Mouse (Mus musculus): ENCODE results near the gene BC053393.
A peak's percentile ranks its signal among the peaks of the same experiment; 100 is the strongest.
"Not testable (repeated sequence)": the region's sequence is repeated elsewhere in the genome, so short reads cannot be mapped to it uniquely, and the experiment has no call there.

The BC053393 gene

DNA sequence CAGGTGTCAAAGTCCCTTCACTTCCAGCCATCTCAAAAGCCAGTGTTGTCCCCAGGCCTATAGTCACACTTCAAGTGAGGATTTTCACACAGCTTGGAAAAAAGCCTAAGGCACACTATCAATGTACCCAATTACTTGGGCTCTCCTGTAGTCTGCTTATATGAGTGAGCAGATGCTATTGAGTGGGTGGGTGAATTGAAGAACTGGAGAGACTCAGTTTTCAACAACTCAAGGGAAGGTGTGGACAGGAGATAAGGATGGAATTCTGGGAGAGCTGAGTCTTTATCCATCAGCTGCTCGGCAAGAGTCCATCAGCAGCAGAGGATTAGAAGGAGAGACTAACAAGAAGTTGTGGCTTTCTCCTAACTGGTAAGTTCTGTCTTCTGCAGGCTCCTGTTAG lies at the start of gene BC053393:
TSS of gene BC053393 (plus strand) at position 210 of the 400 bp plus-strand sequence.
- no peak for DNase-seq

DNA sequence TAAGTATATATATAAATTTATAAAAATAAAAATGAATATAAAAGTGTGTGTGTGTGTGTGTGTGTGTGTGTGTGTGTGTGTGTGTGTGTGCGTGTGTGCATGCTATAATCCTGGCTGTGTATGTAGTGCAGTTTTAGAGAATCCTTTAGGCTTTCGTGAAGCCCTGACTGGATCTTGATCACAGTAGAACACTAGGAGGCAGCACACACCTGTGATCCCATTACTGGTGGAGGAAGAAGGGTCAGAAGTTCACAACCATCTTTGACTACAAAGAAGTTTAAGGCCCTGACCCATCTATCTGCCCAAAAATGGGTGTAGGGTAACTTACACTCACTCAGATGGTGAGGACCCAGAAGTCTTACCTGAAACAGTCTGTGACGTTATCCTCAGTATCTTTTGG lies 48.6 kb upstream of the BC053393 start:
- peak; percentile 4 to 29 for DNase-seq

DNA sequence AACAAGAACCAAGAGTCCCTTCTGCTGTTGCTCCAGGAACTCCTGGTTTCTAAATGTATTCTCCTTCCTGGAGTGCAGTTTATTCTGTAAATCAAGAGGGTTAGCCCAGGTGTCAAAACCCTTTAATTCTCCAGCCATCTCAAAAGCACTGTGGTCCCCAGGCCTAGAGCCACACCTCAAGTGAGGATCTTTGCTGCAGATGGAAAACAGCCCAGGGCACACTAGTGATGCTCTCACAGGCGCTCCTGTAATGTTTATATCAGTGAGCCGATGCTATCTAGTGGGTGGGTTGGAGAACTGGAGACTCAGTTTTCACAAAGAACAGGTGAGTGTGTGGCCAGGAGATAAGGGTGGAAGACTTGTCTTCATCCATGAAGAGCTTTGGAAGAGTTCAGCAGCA lies 47.4 kb upstream of the BC053393 start, which contains the start of gene Gm12169:
TSS of gene Gm12169 (plus strand) at position 301 of the 400 bp plus-strand sequence.
- no peak for DNase-seq

DNA sequence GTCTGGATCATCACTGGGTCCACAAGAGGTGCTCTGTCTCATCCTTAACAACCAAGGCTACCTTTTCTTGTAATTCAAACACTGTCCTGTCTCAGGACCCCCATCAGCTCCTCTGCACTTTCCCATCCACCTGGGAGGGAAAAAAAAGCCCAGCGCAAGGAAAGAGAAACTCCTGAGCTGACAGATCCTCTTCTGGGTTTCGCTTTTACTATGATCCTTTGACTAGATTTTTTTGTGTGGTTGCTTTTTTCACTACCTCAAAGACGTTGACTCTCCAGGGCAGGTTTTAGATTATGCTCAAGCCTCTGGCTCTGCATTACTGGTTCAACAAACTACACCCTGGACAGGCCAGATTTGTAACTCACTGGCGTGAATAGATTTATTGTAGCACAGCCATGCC lies 41.2 kb upstream of the BC053393 start:
- DNase-seq = no peak

DNA sequence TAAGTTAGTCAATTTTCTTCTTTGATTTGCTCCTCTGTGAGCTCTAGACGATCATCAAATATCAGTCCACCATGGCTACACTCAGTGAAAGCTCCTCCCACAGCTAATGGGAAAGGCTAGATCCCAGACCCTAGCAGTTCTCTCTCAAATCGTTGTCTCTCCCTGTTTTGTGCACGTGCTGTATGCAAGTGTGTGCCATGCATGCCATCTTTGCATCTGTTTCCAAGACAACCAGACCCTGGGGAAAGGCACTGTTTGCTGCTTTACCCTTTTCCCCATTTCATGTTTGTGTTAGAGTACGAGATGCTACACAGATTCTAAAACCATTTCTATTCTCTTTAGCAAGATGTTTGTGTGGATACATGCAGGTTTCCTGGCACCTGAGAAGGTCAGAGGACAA lies 34.4 kb upstream of the BC053393 start:
- DNase-seq = no peak

DNA sequence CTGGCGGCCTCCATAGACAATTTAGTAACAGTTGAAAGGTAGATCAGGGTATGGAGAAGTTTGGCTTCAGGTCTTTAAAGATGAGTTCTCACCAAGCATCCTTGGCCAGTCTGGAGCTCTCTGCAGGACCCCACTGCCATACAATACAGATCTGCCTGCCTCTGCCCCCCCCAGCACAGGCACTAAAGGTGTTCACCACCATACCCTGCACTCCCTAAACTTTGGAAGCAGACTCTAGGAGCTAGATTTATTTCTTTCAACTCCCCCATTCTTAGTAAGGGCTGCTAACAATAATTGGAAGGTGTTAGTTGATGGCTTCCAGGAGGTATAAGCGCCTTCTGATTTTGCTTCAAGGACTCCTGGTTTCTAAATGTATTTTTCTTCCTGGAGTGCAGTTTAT lies 27.8 kb upstream of the BC053393 start:
- DNase-seq = no peak

DNA sequence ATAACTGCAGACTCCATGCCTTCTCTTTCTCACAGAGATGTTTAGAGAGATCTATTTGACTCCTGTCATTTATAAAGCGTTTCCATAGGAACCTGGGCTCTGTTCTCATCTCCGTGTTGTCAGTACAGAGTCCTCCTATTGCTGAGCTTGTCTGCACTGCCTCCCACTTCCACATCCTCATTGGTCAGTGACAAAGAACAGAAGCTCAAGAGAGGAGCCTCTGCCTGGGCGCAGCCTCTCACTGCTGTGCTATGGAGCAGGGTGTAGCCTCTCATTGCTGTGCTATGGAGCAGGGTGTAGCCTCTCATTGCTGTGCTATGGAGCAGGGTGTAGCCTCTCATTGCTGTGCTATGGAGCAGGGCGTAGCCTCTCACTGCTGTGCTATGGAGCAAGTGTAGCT lies 21.6 kb upstream of the BC053393 start:
- no peak for DNase-seq

DNA sequence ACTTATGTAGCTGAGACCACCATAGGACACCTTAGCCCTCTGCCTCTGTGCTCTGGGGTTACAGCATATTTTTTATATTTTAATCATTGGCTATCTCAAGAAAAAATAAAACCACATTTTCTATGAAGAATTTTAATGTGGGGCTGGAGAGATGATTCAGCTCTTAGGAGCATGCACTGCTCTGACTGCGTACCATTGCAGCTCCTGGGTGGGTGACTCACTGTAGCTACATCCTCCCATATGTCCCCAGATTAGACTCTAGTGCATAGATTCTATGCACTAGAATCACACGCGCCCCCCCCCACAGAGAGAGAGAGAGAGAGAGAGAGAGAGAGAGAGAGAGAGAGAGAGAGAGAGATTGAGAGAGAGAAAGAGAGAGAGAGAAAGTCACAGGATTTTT lies 18.6 kb upstream of the BC053393 start:
- DNase-seq = no peak

DNA sequence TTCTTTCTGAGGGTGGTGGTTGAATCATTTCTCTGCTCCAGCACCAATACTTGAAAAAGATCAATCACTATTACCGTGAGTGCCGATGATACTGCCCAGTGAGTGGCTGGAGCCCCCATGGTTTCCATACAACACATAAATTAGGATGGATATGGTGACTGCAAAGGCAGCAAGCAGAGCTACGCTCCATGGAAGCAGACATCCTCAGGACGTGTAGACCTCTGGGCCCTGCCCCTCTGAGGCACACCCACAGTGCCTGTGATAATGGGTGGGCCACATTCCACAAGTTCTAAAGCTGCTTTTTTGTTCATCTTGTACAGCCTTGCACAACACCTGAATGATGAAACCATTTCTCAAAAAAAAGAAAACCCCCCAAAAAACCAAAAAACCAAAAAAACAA lies 10.2 kb upstream of the BC053393 start:
- no peak for DNase-seq

DNA sequence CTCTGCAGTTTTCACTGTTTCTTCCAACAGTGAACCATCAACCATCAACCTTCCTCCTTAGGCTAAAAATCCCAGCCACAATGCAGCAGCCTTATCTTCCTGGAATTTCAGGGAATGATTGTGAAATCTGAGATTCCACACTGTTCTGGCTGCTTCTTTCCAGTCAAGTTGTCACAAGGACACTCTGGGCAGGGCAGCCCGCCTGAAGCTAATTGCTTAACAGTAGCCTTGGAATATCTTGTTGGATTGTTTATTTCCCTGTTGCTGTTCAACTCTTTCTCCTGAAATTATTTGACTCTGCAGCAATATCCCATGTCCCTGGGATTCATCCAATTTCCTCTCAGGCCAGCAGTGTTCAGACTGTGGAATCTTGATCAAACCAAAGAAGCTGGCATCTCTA lies 6.7 kb upstream of the BC053393 start:
- DNase-seq = no peak

DNA sequence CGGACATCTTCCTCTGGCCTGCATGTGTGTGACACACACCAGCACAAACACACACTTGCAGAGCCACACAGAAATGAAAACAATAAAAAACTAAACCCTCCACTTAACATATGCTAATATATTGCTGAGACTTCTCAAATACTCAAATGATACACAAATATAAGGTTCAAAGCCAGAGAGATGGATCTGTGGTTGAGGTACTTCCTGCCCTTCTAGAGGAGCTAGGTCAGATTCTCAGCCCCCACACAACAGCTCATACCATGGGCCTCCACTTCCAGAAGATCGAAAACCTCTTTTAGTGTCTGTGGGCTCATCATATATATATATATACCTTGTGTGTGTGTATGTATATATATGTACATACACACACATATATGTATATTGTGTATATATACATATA lies 5.4 kb upstream of the BC053393 start:
- DNase-seq = no peak

DNA sequence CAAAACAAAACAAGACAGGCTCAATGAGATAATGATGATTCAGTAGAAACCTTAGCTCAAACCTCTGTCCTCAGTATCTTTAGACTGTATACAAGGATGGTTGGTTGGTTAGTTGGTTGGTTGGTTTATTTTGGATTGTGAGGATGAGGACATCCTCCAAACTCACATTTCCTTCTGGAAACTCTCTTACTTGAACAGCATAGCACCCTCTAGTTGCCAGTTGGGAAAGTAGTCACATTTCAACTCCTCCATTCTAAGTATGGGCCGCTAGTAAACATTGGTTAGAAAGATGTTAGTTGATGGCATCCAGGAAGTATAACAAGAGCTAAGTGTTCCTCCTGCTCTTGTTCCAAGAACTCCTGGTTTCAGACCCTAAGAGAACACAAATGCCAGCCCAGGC lies 2.2 kb upstream of the BC053393 start:
- no peak for DNase-seq

DNA sequence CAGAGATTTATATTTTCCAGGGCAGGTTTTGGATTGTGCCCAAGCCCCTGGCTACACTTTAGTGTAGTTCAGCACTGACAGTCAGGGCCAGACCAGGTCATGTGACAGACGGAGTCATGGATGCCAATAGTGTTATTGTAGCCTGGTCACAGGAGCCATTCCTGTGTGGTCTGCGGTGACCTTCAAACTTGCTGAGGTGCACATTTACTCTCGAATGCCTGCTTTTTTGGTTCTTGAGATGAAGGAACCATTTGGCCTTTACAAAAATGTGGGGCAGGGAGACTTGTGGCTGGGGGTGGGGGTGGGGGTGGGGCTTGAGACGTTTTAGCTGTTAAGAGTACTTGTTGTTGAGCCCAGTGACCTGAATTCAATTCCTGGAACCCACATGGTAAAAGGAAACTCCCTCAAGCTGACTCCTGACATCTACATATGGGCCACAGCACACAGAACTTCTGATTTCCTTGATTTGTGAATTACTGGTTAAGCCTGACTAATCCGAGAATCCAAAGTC lies 7.5 kb downstream of the BC053393 start:
- peak; percentile 62 to 69 for DNase-seq

DNA sequence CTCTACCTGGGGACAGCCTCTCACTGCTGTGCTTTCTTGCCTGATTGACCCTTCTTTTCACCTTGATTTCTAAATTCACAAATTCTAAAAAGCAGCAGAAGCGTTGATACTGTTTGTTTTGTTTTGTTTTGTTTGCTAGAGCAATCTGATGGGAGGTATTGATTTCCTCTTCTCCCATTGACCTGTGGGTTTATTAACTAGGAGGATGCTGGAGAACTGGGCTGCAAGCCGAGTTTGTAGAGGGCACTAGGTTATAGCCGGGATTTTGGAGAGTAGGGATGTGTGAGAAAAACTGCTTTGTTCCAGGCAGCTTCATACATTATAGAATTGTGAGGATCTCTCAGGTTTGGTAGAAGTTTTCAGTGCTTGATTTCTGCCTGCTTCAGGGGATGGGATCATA lies 9.1 kb downstream of the BC053393 start:
- peak in 1 of 2 experiments; percentile 9 for DNase-seq

DNA sequence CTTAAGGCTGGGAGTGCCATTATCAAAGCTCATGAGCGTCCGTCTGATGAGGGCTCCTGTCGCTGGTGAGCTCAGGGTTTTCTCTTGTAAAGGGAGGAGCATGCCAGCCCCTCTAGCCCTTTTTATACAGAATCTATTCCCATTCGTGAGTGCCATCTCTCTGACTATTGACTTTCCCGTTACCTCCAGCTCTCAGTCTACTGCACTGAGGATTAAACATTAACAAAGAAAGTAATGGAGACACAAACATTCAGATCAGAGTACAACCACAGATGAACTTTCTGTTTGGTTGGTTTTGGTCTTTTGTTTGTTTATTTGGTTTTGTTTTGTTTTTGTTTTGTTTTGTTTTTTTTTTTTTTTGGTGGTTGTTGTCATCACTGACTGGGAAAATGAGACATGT lies 11.4 kb downstream of the BC053393 start:
- peak in 1 of 2 experiments; percentile 24 for DNase-seq

DNA sequence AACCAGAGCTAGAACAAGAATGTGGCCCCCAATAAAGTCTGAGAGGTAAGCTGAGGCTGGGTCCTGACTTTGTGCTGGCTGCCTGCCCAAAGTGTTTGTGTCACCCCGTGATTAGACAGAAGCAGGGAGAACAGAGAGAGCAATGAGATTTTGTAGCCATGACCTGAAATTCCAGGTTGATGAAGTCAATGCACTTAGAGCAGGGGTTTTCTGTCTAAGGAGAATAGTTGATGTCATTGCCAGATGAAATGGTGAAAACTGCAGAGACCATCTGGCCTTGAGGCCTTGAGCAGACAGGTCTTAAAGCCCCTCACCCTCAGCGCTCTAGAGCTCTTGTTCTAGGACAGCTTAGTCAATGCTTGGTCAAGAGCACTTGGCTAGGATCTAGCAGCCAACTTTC lies 21.1 kb downstream of the BC053393 start:
- no peak for DNase-seq

DNA sequence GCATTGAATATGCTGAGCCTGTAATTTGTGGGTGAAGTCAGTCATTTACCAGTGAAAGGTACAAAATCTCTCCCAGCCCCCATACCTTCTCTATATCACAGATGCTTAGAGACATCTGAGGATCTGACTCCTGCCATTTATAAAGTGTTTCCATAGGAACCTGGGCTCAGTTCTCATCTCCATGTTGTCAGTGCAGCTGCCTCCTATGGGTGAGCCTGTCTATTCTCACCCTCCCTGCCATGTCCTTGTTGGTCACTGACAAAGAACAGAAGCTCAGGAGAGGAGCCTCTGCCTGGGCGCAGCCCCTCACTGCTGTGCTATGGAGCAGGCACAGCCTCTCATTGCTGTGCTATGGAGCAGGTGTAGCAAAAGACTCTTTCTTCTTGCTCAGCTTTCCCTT lies 48.6 kb downstream of the BC053393 start:
- DNase-seq = no peak

DNA sequence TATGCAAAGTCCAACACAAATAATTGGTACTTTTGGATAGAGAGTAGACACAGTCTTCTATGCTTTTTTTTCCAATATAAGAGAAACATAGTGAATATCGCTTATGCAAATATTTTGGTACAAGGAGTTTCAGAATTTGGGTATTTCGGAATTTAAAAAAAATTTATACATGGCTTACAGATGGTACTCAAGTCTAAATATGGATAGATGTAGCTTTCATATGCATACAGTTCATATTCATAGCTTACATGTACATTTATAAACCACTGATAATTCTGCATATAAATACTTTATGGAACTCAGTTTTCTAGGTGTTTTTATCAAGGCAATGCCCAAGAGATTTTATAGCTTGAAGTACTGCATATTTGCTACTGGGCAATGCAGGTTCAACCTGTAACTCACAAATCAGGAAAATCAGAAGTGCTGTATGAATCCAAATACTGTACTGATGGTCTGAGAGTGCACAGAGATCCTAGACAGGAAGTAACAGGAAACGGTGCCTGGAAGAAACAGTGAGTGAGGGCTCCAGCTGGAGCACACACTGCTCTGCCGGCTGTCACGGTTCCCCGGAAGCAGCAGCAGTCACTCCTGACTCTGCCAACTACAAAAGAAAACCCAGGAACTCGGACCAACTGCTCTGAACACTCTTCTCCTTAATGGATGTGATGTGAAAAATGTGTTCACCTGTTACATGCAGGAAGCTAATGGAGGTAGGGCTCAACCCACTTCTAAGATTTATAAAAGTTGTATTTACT lies 49.3 kb downstream of the BC053393 start:
- DNase-seq = no peak

DNA sequence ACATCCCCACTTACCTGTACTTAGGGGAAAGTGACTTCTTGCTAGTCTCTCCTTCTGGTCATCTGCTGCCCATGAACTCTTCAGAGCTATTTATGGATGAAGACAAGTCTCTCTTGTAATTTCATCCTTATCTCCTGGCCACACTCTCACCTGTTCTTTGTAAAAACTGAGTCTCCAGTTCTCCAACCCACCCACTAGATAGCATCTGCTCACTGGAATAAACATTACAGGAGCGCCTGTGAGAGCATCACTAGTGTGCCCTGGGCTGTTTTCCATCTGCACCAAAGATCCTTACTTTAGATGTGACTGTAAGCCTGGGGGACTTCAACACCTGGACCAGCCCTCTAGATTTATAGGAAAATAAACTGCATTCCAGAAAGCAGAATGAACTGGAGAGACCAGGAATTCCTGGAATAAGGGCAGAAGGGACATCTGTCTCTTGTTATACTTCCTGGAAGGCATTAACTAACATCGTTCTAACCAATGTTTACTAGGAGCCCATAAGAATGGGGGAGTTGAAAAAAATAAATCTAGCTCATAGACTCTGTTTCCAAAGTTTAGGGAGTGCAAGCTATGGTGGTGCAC lies 58.0 kb downstream of the BC053393 start, which contains the start of gene Dppa1:
TSS of gene Dppa1 (minus strand) at position 51 of the 585 bp plus-strand sequence.
- no peak for DNase-seq

DNA sequence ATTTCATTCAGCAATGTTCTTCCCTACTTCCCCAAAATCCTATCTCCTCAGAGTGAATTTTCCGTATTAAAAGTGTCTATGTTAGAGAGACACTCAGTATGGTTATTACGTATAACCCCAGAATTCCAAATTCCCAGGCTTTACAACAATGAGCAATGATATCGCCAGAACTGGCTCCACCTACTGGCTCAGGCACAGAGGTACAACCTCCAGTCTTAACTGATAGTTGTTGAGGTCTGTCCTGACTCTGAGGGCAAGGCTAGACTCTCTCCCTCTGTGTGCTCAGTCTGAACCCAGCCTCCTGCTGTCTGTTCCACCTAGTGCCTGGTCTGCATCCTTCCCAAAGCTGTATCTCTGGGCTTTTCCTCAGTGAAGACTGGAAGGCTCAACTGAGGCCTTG lies 60.3 kb downstream of the BC053393 start:
- peak; percentile 2 to 35 for DNase-seq

DNA sequence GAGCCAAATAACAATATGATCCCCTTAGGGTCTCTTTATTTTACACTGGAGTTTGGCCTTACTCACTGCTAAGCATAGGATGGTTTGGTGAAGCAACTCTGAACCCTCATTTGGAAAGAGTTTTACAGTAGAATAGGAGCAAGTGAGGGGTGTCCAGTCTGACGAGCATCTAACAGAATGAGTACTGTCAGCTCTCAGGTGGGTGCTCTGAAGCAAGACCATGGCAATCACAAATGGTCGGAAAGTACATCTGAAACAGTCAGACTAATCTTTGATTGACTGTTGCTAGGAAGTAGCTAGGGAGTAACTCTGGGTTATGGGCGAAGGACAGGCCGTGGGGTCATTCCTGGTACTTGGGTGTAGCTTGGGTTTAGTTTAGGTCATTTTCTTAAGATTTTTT lies 64.2 kb downstream of the BC053393 start:
- not testable (repeated sequence) for DNase-seq

DNA sequence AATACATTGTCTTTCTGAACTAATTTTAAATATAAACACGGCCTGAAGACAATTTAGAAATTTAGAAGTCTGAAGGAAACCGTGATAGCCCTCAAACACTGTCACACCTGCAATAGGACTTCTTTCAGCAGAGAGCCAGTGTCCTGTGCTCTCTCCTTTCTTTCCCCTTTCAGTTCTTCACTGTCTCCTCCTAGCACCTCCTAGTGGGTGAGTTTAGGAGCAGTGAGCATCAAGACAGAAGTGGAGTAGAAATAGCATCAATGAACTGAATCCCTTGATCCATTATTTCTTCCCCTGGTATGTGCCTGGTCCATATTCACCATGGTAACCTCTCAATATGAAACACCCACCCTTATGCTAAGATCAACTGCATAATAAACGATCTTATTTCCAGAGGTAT lies 65.2 kb downstream of the BC053393 start:
- DNase-seq = no peak
